ENCODE assay signal across 15 mouse cellular contexts in genomic region chr10:10205805-10206520, GRCm38 (mm10).
"Had no signal": no experiment of that assay in that cellular context is flagged by ENCODE, and none has a peak within 500 bp of the region (broad histone marks: within the 10 kb centered on the region; RNA-seq: fewer than 3 reads in every experiment).

No protein-coding gene starts in this region.

- H3K27ac ChIP-seq: kidney, embryonic 15.5 days; limb, embryonic 10.5 days; liver, embryonic 15.5 days; macrophage; neural tube, embryonic 12.5 days; stomach, embryonic 15.5 days had no signal

- H3K9me3 ChIP-seq: kidney, embryonic 15.5 days; limb, embryonic 10.5 days; liver, embryonic 15.5 days; megakaryocyte, embryonic 14.5 days; neural tube, embryonic 12.5 days; stomach, embryonic 15.5 days had no signal

- H3K4me1 ChIP-seq: kidney, embryonic 15.5 days; limb, embryonic 10.5 days; liver, embryonic 15.5 days; neural tube, embryonic 12.5 days; stomach, embryonic 15.5 days had no signal

- H3K9ac ChIP-seq: kidney, embryonic 15.5 days; liver, embryonic 15.5 days; neural tube, embryonic 12.5 days; stomach, embryonic 15.5 days had no signal

- H3K36me3 ChIP-seq: kidney, embryonic 15.5 days; limb, embryonic 10.5 days; liver, embryonic 15.5 days; neural tube, embryonic 12.5 days; stomach, embryonic 15.5 days had no signal

- H3K4me2 ChIP-seq: kidney, embryonic 15.5 days; liver, embryonic 11.5 days; liver, embryonic 15.5 days; midbrain, embryonic 11.5 days; neural tube, embryonic 12.5 days; stomach, embryonic 15.5 days had no signal

- H3K27me3 ChIP-seq: kidney, embryonic 15.5 days; liver, embryonic 15.5 days; megakaryocyte, embryonic 14.5 days; neural tube, embryonic 12.5 days; stomach, embryonic 15.5 days had no signal

- H3K4me3 ChIP-seq: kidney, embryonic 15.5 days; limb, embryonic 10.5 days; liver, embryonic 15.5 days; megakaryocyte, embryonic 14.5 days; neural tube, embryonic 12.5 days; stomach, embryonic 15.5 days had no signal

- DNase-seq: kidney, postnatal 14 days; lung, adult 2 months; lung, postnatal 14 days; spleen, adult 18-20 months; thymus, adult 2 months; thymus, postnatal 25 days had no signal
